ENCODE assay signal across 29 mouse cellular contexts in the genomic region with DNA sequence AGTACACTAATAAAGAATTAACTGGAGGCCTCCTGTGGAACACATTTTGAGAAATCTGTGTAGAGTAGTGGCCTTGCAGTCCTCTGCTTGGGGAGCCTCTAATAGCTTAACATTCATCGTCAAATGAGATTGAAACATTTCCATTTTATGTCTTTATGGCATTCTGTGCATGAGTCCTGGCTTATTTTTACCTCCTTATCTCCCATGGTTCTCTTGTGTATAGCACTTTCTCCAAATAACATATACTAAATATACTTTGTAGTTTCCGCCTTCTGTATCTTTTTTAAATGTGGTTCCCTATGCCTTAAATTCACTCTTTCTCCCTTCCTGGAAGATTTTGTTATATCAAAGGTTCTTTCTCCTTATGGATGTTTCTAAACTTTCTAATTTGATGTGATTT.
"Had no signal": no experiment of that assay in that cellular context is flagged by ENCODE, and none has a peak within 500 bp of the region (broad histone marks: within the 10 kb centered on the region; RNA-seq: fewer than 3 reads in every experiment).

No protein-coding gene starts in this region.

- H3K27ac ChIP-seq: limb, embryonic 10.5 days; limb, embryonic 13.5 days; limb, embryonic 15.5 days; liver, embryonic 12.5 days; liver, embryonic 13.5 days; liver, embryonic 14.5 days; liver, embryonic 15.5 days; lung, embryonic 15.5 days; macrophage; midbrain, embryonic 10.5 days; midbrain, embryonic 12.5 days; midbrain, embryonic 13.5 days; midbrain, embryonic 15.5 days; neural tube, embryonic 12.5 days had no signal

- ATAC-seq: liver, embryonic 12.5 days; liver, postnatal 0 days; lung, postnatal 0 days; midbrain, embryonic 13.5 days; midbrain, embryonic 15.5 days; midbrain, embryonic 16.5 days had no signal

- DNase-seq: liver; liver, embryonic 13.5 days; liver, postnatal 0 days; lung, adult 18-20 months; lung, adult 2 months; lung, embryonic 14.5 days; lung, postnatal 10 days; lung, postnatal 14 days; lung, postnatal 36 days; lung, postnatal 4 days; midbrain, embryonic 14.5 days had no signal

- H3K4me3 ChIP-seq: limb, embryonic 10.5 days; limb, embryonic 12.5 days; limb, embryonic 13.5 days; limb, embryonic 15.5 days; liver, embryonic 12.5 days; liver, embryonic 13.5 days; liver, embryonic 15.5 days; lung, embryonic 15.5 days; megakaryocyte, embryonic 14.5 days; midbrain, embryonic 10.5 days; midbrain, embryonic 12.5 days; midbrain, embryonic 13.5 days; midbrain, embryonic 15.5 days; myocyte; neural tube, embryonic 12.5 days had no signal
